Mouse (Mus musculus) neutrophil, adult 5-6 weeks (primary cell): ENCODE data around the gene Ppie. TPM values are rescaled to one million over a fixed set of nuclear protein-coding genes. Genes with fewer than 3 reads are reported as not detected.

Experiments
- ATAC-seq: fragments of 151-379, 151-347 bp; 2 replicates; pipeline ENCODE4 v1.8.0; 2017; ENCODE audit warnings: mild to moderate bottlenecking, moderate TSS enrichment; ENCODE audit not compliant: insufficient number of reproducible peaks, poor library complexity, low FRiP score, severe bottlenecking; ENCODE audit errors: extremely low read depth
- total RNA-seq: library from RNA; stranded (forward); fragments of 200-1000 nt; gene quantifications from 2 replicates; pipeline ENCODE4 v1.2.3, GENCODE M21; 2017

The Ppie gene
- total RNA-seq, 1 experiment from 2014 or later = 18.6 TPM

- peak; percentile 86 for ATAC-seq
Observed at GRCm38 (mm10) chr4:123082283-123083163, 57.2 kb downstream of the Ppie start.

GRCm38 (mm10) chr4:123080791-123081190 is 59.0 kb downstream of the Ppie start:
- no peak for ATAC-seq

GRCm38 (mm10) chr4:123078231-123078630 is 61.5 kb downstream of the Ppie start:
- ATAC-seq = no peak

Other genes with a start within 250 kb of the Ppie start
- gene Mfsd2a, start 178.8 kb downstream of the Ppie start, total RNA-seq = 0.58 and 0.86 TPM in 2 replicates
- gene Mycl, start 144.3 kb downstream of the Ppie start, total RNA-seq = 0.37 and 0.70 TPM in 2 replicates
- 23.5 and 35.2 TPM in 2 replicates for gene Trit1, start 123.4 kb downstream of the Ppie start, total RNA-seq
- gene Bmp8b, start 34.8 kb downstream of the Ppie start, total RNA-seq = not detected in 2 replicates
- gene Oxct2b, start 23.7 kb downstream of the Ppie start, total RNA-seq = not detected in 2 replicates
- not detected in 2 replicates for gene Hpcal4, start 43.3 kb upstream of the Ppie start, total RNA-seq
- not detected in 2 replicates for gene Nt5c1a, start 61.6 kb upstream of the Ppie start, total RNA-seq
- gene Heyl, start 93.6 kb upstream of the Ppie start, total RNA-seq = not detected in 2 replicates
- 34.4 and 40.0 TPM in 2 replicates for gene Pabpc4, start 122.4 kb upstream of the Ppie start, total RNA-seq
- gene Oxct2a, start 183.7 kb upstream of the Ppie start, total RNA-seq = not detected in 2 replicates
- not detected in 2 replicates for gene Bmp8a, start 203.3 kb upstream of the Ppie start, total RNA-seq